Mouse (Mus musculus) kidney, adult 18-20 months (tissue): ENCODE results near the gene Ahcyl2.
"Not testable (repeated sequence)": the region's sequence is repeated elsewhere in the genome, so short reads cannot be mapped to it uniquely, and the experiment has no call there.

ENCODE experiments used
- DNase-seq: peaks from one replicate; pipeline ENCODE4 v3.0.0; 2021

Ahcyl2 gene

DNA sequence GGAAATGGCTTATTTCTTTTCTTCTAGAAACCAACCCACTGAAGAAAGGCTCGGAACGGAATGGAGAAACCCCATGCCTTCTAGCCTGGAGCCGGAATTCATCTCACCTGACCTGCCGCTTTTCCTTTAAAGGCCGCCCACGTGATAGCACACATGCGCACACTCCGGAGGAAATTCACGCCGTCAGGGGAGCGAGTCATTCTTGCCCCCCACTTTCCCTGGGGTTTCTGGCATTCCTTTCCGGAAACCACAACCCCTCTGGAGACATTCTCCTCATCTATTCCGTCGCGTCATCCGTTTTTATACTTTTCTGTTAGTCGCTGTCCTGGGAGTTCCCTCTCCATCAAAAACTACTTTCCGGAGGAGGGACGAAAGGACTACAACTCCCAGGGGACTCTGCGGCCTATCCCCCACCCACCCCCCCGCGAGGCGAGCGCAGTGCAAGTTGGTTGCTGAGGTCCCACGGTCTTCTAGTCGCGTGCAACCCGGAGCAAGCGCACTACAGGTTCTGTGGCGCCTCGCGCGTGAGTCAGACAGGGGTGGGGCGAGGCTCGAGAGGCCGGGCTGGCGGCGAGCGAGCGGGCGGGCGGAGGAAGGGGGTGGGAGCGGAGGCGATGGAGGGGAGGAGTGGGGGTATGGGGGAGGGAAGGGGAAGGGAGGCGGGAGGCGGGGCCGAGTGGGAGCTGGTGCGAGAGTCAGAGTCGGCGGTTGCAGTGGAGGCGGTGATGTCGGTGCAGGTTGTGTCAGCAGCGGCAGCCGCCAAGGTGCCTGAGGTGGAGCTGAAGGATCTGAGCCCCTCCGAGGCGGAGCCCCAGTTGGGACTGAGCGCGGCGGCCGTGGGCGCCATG lies at the start of gene Ahcyl2:
Gene Ahcyl2 (plus strand): TSS at position 199 of the 848 bp plus-strand sequence.
- peak; percentile 94 for DNase-seq

DNA sequence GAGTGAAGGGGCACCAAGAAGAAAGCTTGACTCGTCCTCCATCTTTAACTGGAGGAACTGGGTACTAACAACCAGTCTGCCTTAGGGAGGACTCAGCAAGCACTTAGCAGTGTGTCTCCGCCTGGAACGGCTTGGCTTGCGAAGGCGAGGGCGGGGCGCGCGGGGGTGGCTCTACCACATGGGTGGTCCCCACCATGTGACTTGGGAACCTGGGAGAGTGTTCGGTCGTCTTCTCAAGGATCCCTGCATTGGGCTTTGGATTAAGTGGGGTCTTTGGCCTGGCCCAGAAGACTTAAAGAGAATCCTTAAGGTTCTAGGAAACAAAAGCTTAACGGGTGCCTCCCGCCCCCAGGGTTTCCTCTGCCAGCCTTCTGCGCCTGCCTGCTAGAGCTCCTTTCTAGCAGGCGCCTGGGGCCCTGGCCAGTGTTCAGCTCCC lies 48.9 kb upstream of the Ahcyl2 start:
- DNase-seq: no peak

DNA sequence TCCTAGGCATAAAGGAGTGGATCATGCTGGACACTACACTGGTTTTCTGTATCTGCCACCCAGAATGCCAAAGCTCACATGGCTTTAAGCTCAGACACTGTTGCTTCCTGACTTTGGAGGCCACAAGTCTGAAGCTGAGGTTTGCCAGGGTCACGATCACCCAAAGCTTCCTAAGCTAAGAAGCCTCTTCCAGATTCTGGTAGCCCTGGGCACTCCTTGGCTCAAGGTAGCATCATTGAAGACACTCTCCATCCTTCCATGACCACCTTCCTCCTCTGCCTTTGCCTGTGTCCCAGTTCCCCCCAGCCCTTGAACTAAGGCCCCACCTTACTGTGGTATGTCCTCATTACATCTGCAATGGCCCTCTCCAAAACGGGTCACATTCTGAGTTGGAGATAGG lies 45.9 kb upstream of the Ahcyl2 start:
- DNase-seq: no peak

DNA sequence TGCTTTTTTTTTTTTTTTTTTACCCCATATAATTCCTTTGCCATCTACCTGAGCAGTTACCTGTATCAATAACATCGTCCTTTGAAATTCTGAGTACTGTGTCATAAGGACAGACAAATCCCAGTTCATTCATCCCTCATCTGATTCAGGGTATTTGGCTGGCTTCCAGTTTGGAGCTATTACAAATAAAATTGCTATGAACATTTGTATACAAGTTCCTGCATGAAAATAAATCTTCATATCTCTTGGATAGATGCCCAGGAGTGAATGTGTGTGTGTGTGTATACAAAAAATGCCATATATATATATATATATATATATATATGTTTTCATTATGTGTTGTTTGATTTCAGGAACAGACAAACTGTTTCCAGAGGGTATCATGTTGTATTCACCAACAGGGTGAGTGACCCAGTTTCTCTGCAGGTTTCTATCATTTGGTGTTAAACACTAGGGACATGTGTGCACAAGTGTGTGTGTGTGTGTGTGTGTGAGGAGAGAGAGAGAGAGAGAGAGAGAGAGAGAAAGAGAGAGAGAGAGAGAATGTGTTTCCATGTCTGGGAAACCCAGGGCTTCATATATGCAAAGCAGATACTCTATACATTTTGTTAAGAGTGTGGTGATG lies 41.1 kb upstream of the Ahcyl2 start:
- DNase-seq: no peak

DNA sequence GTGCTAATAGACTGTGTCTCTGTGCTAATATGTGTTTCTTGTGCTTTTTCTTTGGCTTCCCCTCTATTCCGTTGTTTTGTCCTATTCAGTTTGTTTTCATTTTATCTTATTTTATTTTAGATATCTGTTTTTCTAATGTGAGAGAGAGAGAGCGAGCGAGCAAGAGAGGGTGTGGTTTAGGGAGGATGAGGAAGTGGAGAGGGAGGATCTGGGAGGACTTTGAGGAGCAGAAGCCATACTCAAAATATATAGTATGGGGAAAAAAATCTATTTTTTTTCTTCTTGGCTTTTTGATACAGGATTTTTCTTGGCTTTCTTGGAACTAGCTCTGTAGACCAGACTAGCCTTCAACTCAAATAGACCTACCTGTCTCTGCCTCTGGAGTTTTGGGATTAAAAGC lies 39.8 kb upstream of the Ahcyl2 start:
- no peak for DNase-seq

DNA sequence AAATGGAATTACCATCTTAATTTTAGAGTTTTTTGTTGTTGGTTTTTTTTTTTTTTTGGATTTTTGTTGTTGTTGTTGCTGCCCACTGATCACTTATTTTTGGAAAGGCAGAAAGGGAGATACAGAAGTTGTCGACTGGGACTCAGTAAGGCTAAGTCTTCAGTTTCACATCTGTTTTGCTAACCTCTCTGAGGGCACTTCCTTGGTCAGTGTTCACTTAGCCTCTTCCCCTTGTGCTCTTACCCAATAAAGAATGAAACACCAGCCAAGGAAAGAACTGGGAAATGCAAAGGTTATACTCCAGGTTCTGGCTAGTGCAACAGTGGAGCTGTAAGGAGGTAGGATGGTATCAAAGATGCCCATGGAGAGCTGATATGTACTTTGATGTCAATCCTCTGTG lies 38.3 kb upstream of the Ahcyl2 start:
- no peak for DNase-seq

DNA sequence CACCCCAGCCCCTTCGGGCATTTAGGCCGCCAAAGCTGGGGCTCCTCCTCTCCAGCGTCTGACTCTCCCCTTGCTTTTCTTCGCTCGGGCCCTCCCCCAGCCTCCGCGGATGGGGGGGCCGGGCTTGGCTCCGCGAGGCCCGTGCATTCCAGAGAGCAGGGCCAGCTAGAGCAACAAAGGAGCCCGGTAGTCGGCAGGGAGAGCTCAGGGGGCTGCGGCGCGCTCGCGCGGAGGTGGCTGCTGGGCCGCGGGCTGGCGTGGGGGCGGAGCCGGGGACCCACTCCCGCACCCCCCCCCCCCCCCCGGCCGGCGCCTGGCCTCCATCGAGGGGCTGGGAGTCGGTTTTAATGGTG lies 32.5 kb upstream of the Ahcyl2 start, which contains the start of gene Smo:
Gene Smo (plus strand): TSS at position 168 of the 353 bp plus-strand sequence.
- DNase-seq: peak; percentile 75

DNA sequence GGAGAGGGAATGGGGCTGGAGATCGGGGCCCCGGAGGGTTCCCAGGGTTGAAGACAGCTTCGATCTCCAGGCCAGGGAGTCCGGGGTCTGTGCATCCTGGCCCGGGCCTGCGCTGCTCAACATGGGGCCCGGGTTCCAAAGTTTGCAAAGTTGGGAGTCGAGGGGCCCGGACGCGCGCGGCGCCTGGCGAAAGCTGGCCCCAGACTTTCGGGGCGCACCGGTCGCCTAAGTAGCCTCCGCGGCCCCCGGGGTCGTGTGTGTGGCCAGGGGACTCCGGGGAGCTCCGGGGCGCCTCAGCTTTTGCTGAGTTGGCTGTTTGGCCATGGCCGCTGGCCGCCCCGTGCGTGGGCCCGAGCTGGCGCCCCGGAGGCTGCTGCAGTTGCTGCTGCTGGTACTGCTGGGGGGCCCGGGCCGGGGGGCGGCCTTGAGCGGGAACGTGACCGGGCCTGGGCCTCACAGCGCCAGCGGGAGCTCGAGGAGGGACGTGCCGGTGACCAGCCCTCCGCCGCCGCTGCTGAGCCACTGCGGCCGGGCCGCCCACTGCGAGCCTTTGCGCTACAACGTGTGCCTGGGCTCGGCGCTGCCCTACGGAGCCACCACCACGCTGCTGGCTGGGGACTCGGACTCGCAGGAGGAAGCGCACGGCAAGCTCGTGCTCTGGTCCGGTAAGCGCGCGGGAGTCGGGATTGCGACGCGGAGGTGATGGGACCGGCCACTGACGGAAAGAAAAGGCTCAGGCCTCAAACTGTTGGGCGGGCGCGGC lies 31.9 kb upstream of the Ahcyl2 start:
- DNase-seq: peak; percentile 71

DNA sequence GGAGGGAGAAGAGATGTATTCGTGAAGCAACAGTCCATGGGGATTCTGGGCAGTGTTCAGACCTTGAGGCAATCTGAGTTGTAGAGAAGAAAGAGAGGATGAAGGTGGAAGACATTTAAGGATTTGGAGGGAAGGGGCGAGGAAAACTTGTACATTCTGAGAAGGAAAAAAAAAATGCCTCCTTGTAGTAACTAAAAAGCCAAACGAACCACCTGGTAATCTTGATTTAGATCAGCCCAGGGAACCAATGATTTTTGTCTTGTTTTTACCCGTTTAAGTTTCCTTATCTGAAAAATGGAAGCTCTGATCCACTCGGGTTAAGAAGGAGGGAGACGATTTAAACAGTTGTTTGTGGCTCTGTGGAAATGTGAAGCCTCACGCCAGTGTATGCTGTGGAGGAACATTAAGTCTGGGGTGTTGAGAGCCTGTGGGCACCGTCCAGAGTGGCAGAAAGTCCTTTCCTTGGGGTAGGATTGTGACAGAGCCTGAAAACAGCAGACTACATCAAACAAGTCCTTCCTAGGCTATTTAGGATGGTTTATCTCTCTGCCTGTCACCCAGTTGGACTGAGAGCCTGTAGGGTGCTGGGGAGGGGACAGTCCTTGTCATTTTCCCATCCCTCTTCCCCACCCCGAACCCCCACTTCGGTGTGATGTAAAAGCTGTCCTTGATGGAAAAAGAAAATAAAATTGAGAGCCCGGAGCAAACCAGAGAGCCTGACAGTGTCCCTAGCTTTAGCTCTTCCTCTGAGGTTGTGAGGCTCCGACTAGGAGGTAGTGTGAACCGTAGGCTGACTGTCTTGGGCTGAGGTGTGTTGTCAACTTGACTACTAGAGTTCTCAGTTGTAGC lies 31.0 kb upstream of the Ahcyl2 start:
- no peak for DNase-seq

DNA sequence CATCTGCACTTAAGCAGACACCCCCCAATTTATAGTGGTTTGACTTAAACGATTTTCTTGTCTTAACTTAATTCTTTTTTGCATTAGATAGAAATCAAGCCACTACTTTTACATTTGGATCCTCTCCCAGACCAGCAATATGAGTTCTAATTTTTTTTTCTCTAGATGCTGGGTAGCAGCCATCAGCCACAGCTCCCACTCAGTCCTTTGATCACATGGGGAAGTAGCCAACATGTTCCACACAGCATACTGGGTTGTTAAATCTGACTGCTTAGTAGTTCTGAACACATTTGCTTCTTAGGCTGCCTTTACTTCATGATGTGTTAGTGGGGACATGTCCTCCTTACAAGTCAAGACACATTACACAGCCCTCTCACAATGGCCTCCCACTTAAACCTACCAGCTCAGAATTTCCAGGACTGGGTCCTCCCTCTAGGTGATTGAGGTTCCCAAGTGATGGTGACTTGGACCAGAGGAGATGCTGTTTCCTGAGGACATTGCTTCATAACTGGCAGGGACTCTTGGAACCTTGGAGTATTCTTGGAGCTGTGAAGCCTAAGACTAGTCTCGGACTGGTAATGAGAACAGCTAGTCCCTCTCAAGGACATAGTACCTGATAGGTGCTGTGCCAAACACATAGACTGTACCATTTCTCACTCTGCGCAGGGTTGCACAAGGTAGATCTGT lies 16.2 kb upstream of the Ahcyl2 start:
- no peak for DNase-seq

DNA sequence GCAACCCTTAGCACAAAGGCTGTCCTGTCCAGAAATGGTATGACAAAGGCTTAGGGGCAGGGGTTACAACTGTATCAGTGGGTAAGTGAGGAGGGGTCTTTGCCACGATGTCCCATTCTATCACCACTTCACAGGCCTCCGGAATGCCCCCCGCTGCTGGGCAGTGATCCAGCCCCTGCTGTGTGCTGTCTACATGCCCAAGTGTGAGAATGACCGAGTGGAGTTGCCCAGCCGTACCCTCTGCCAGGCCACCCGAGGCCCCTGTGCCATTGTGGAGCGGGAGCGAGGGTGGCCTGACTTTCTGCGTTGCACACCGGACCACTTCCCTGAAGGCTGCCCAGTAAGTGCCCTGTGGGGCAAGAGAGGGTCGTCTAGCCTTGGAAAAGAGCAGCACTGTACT lies 14.5 kb upstream of the Ahcyl2 start:
- no peak for DNase-seq

DNA sequence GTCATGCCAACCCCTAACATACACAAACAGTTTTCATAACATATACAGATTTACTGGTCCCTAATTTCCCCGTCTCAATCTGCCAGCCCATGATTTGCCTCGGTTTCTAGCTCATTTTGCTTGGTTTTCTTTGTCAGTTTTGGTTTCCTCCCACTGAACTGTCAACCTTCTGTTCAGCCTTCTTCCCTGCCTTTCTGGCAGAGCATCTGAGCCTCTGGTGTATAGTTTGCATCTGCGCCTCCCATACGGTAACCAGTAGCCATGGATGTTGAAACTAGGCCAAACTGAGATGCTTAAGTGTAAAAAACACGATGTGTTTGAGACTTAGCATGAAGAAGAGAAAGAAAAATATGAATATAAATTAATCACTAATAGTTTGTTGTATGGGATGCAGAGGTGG lies 11.8 kb upstream of the Ahcyl2 start:
- DNase-seq: no peak

DNA sequence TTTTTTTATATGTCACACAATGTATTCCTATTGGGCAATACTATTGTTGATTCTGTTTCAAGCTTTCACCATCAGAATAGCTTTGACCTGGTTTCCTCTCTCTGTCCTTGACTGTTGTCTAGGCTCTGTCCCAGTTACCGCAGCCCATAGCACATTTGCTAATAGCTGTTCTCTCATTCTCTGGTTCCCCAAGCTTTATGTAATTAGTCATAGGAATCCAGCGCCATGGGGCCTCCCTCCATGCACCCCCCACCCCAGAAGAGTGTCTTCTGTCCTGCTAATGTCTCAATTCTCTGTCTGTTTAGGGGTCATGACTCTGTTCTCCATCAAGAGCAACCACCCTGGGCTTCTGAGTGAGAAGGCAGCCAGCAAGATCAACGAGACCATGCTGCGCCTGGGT lies 11.3 kb upstream of the Ahcyl2 start:
- no peak for DNase-seq

DNA sequence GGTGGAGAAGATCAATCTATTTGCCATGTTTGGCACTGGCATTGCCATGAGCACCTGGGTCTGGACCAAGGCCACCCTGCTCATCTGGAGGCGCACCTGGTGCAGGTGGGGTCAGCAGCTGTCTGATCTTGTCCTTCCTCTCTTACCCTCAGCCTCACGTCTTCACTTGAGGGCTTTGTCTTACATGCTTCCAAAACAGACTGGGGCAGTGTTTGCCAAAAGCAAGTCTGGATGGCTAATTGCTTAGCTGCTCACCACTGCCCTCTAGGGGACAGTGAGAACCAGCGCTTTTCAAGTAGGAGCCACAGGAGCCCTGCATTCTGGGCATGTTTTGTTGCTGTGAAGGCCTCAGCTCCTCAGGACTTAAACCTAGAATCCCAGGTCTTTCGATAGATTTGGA lies 9.4 kb upstream of the Ahcyl2 start:
- DNase-seq: peak; percentile 77

DNA sequence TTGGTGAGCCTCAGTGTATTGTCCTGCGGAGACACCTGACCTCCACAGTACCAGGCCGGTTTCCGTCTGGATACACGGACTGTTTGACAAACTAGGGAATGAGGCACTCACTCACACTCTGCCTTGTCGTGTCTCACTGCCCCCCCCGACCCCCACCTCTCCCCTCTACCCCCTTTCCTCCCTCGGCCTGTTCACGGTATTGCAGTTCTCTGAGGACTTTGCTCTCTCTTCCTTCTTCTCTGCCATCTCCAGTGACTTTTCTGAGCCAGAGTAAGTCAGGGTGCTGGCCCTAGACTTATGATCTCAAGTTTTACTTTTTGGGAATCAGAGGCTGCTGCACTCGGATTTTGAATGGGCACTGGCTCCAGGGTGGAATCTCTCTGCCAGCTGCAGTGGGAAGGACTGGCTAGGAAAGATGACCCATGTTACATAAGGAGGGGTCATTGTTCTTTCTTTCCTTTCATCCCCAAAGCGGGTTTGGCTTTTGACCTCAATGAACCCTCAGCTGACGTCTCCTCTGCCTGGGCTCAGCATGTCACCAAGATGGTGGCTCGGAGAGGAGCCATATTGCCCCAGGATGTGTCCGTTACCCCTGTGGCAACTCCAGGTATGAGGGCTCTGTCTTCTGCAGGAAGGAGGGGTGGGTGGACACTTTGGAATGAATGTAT lies 8.7 kb upstream of the Ahcyl2 start:
- DNase-seq: peak; percentile 6

DNA sequence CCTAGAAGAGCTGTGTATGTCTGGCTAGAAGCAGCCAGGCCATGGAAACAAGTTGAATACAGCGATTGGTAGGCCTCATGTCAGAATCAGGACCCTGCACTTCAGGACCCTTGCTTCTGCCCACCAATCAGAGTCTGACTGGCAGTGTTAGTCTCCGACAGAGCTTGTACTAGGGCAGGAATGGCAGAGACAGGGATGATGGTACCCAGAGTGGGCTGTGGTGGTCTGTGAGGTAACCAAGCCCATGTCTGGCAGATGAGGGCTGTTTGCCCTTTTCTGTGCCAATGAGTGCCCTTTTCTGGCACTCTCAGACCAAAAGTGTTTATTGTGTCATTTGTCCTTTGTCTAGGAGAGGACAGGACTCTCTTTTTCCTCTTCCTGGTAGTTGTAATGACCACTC lies 7.4 kb upstream of the Ahcyl2 start:
- not testable (repeated sequence) for DNase-seq

DNA sequence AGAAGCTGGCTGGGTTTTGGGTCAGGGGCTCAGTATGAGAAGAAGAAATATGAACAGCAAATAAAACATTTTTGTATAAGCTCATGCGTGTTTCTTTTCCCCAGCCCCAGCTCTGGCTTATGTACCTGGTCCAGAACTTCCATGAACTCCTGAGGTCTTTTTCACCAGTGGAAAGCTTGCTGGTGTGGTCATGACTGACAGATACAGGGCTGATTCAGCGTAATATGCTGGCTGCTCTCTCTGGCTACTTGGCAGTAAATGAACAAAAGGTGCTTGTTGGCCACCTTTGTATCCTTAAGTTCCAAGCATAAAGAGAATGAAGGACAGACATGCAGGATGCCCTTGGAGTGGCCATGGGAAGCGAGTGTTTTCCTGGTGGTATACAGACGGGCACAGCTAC lies 6.5 kb upstream of the Ahcyl2 start:
- DNase-seq: peak; percentile 13

DNA sequence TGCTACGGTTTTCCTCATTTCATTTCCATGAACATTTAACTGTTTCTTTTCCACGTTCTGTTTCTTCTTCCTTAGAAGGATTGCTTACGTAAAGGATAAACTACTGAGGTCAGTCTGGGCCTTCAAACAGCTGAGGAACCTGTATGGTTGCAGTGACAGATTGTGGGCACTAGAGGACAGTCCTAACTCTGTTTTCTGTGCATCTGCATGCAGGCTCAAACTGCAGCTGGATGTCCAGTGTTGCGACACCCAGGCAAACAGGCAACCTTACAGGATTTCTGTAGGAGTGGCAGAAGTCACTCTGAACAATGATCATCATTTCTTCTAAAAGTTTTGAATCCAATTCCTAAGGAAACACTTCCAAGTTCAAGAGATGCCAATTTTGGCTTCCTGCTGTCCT lies 5.3 kb upstream of the Ahcyl2 start:
- DNase-seq: peak; percentile 47

DNA sequence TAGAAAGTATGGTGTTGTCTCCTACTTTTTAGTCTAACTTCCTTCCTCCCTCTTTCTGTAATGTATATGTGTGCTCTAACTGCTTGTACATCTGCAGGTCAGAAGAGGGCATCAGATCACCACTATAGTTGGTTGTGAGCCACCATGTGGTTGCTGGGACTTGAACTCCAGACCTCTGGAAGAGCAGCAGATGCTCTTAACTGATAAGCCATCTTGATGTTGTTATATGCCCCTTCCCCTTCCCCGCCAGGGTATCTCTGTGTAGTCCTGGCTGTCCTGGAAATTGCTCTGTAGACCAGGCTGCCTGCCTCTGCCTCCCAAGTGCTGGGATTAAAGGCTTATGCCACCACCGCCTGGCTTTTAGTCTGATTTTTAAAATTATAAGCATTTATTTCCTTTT lies 937 bp upstream of the Ahcyl2 start:
- no peak for DNase-seq

DNA sequence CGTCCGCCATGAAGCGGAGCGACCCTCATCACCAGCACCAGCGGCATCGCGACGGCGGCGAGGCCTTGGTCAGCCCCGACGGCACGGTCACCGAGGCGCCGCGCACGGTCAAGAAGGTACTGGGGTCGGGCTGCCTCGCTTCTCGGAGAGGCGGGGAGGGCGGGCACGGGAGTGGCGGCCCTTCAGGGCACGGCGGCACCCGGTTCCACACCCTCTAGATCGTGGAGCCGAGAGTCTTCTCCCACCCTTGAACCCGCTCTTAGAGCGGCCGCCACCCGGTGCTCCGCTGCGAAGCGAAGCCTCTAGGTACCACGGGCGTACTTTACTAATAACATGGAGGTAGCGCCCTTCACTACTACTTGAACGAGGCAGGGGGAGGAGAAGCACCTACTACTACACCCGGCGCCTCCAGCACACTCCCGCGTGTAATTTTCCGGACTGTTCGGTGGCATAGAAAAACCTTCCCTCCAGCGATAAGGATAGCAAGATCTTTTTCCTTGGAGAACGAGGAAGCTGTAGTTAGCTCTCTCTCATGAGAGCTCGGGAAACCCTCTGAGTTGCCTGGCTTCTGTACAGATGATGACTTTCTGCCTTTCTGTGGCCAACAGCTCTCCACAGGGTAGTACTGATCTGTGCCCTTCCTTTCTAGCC lies 1.1 kb downstream of the Ahcyl2 start:
- DNase-seq: peak; percentile 67
